Mouse (Mus musculus) brain, embryonic 14.5 days (tissue): Measurements from ENCODE around the gene Magix.

ENCODE experiments used
- CTCF ChIP-seq: fragments of 200-500 bp; IDR thresholded peaks from 2 replicates; pipeline ENCODE4 v1.5.1; 2012; ENCODE audit warnings: inconsistent platforms, mild to moderate bottlenecking, moderate library complexity, borderline replicate concordance; ENCODE audit not compliant: insufficient read depth, insufficient read length; ENCODE audit errors: extremely low read depth
- POLR2A ChIP-seq: fragments of 200-500 bp; IDR thresholded peaks from 2 replicates; pipeline ENCODE4 v1.6.1; 2012; ENCODE audit warnings: mild to moderate bottlenecking, inconsistent platforms, borderline replicate concordance; ENCODE audit not compliant: poor library complexity, insufficient read depth, insufficient read length, severe bottlenecking; ENCODE audit errors: extremely low read depth

DNA sequence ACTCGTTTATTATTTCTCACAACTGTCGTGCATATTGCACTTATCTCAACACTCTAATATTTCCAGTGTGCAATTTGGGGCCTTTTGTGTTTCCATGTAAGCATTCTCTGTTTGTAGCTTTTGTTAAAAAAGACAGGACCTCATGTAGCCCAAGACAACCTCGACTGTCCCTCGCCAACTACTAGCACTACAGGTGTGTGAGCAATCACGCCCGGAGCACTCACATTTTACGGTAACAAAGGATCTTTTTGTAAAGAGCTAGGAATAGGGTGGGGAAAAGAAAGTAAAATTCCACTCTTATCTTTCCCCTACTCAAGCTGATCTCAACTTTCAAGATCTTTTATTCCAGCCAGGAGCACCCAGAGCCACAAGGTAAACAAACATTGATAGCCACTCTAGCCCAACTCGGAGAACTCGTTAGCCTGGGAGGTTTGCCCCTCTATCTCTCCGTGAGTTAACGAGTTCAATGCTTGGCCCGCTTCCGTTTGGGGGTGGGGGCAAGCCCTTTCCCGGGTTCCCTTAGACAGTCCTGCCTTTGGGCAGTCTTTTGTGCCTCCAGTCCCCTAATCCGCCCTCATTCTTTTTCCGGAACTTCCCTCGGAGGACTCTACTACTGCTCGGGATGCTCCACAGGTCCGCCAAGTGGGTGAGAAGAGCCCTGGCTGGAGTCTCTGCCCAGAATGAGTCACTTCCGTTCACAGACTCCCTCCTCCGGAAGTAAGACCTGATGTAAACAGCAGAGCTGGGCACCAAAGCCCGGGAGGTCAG lies 40.6 kb upstream of the Magix start, which contains the start of gene Gm45208:
- TF ChIP-seq CTCF (no peak), POLR2A (no peak)
